Mouse (Mus musculus): Measurements from ENCODE around the gene Lrrc28.
"Not testable (repeated sequence)": the region's sequence is repeated elsewhere in the genome, so short reads cannot be mapped to it uniquely, and the experiment has no call there.

The Lrrc28 gene

GRCm38 (mm10) chr7:67525886-67526580 lies 119.0 kb downstream of the Lrrc28 start:
- no peak for DNase-seq

- DNase-seq: not testable (repeated sequence)
Measured at GRCm38 (mm10) chr7:67524069-67524468, 121.0 kb downstream of the Lrrc28 start.

- DNase-seq: no peak
Measured at GRCm38 (mm10) chr7:67523400-67523799, 121.7 kb downstream of the Lrrc28 start.

GRCm38 (mm10) chr7:67521731-67522130 lies 123.3 kb downstream of the Lrrc28 start:
- DNase-seq: not testable (repeated sequence)

GRCm38 (mm10) chr7:67520959-67521358 lies 124.1 kb downstream of the Lrrc28 start:
- no peak for DNase-seq

- DNase-seq: no peak
Measured at GRCm38 (mm10) chr7:67520001-67520400, 125.1 kb downstream of the Lrrc28 start.

GRCm38 (mm10) chr7:67515621-67516020 lies 129.4 kb downstream of the Lrrc28 start:
- no peak for DNase-seq

GRCm38 (mm10) chr7:67514893-67515292 lies 130.2 kb downstream of the Lrrc28 start:
- DNase-seq: no peak

GRCm38 (mm10) chr7:67514380-67514779 lies 130.7 kb downstream of the Lrrc28 start:
- DNase-seq: no peak

- no peak for DNase-seq
Measured at GRCm38 (mm10) chr7:67513656-67514055, 131.4 kb downstream of the Lrrc28 start.

- no peak for DNase-seq
Measured at GRCm38 (mm10) chr7:67511606-67512005, 133.5 kb downstream of the Lrrc28 start.

- DNase-seq: no peak
Measured at GRCm38 (mm10) chr7:67503281-67504010, 141.6 kb downstream of the Lrrc28 start.

GRCm38 (mm10) chr7:67502631-67503030 lies 142.4 kb downstream of the Lrrc28 start:
- no peak for DNase-seq

GRCm38 (mm10) chr7:67500878-67501277 lies 144.2 kb downstream of the Lrrc28 start:
- no peak for DNase-seq

GRCm38 (mm10) chr7:67500076-67500828 lies 144.8 kb downstream of the Lrrc28 start:
- DNase-seq: no peak

GRCm38 (mm10) chr7:67499516-67499915 lies 145.6 kb downstream of the Lrrc28 start:
- DNase-seq: peak; percentile 74

GRCm38 (mm10) chr7:67493795-67494687 lies 151.0 kb downstream of the Lrrc28 start:
- no peak for DNase-seq

GRCm38 (mm10) chr7:67487889-67488411 lies 157.1 kb downstream of the Lrrc28 start:
- peak; percentile 98 for DNase-seq

GRCm38 (mm10) chr7:67486925-67487760 lies 157.9 kb downstream of the Lrrc28 start:
- peak; percentile 87 for DNase-seq

GRCm38 (mm10) chr7:67486417-67486816 lies 158.7 kb downstream of the Lrrc28 start:
- peak; percentile 56 for DNase-seq

GRCm38 (mm10) chr7:67483698-67484097 lies 161.4 kb downstream of the Lrrc28 start:
- DNase-seq: no peak

Data from cerebellum, adult 9-10 months (tissue).